Mouse (Mus musculus) midbrain, embryonic 12.5 days (tissue): ENCODE measurements around the gene Nfe2l1. TPM values are rescaled to one million over a fixed set of nuclear protein-coding genes. Genes with fewer than 3 reads are reported as not detected.
A peak's percentile ranks its signal among the peaks of the same experiment; 100 is the strongest.

Source experiments
- ATAC-seq: fragments of 200-750 bp; cut with Nextera tagmentation; 2 replicates; pipeline ENCODE4 v1.8.0; 2017; ENCODE audit warnings: low read depth, moderate TSS enrichment, moderate library complexity; ENCODE audit not compliant: low FRiP score
- H3K27ac ChIP-seq: fragments of 300-500 bp; sonication (generic); replicated peaks from 2 replicates; pipeline ENCODE4 v1.5.1; 2016; ENCODE audit warnings: mild to moderate bottlenecking
- H3K27me3 ChIP-seq: fragments of 300-500 bp; sonication (generic); 2 replicates; pipeline ENCODE4 v1.6.1; 2016; ENCODE audit warnings: mild to moderate bottlenecking
- H3K36me3 ChIP-seq: fragments of 300-500 bp; sonication (generic); 2 replicates; pipeline ENCODE4 v1.6.1; 2016
- H3K4me1 ChIP-seq: fragments of 300-500 bp; sonication (generic); 2 replicates; pipeline ENCODE4 v1.6.1; 2016
- H3K4me2 ChIP-seq: fragments of 300-500 bp; sonication (generic); replicated peaks from 2 replicates; pipeline ENCODE4 v1.6.1; 2016; ENCODE audit warnings: mild to moderate bottlenecking, moderate library complexity
- H3K4me3 ChIP-seq: fragments of 300-500 bp; sonication (generic); 2 replicates; pipeline ENCODE4 v1.5.1; 2016; ENCODE audit warnings: mild to moderate bottlenecking
- H3K9ac ChIP-seq: fragments of 300-500 bp; sonication (generic); replicated peaks from 2 replicates; pipeline ENCODE4 v1.6.1; 2016; ENCODE audit warnings: mild to moderate bottlenecking, moderate library complexity
- H3K9me3 ChIP-seq: fragments of 300-500 bp; sonication (generic); 2 replicates; pipeline ENCODE4 v1.6.1; 2016; ENCODE audit warnings: mild to moderate bottlenecking
- WGBS: fragments of 180-500 bp; shearing (Covaris S2); methylation state at CpG from one replicate; pipeline ENCODE4 v1.1.7; 2016; 5-methylcytosine and 5-hydroxymethylcytosine counted together
- microRNA counts: library from miRNA; unstranded; fragments of <30 nt; microRNA quantifications from one replicate; lab custom pipeline; 2017
- microRNA-seq: library from miRNA; unstranded; fragments of <30 nt; microRNA quantifications from one replicate; pipeline ENCODE4, GENCODE M21; 2017
- polyA plus RNA-seq: library from polyadenylated mRNA; unstranded; fragments of >200 nt; fragmentation: Nextera tagmentation; extraction: Ambion mirVana; gene quantifications from 2 replicates; pipeline ENCODE4 v1.2.1, GENCODE M21; 2016

Gene Nfe2l1
- polyA plus RNA-seq, 1 experiment from 2014 or later: 80.9 TPM

DNA sequence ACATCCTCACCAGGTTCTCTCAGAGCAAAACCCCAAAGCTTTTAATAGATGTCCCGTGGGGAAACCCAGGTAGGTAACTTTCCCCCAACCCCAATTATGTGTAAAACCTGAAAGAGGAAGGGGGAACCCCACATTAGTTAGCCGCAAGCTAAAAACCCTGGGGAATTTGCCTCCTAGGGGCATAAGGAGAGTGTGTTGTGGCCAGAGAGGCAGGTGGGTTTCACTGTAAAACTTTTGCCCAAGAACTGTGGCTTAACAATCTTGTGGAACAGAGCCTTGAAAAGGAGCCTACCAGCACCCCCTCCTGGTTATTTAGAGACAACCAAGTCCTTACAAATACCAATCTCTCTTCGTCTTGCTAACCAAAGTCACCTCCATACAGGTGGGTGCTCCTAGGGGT is 55.2 kb downstream of the Nfe2l1 start:
- H3K4me1 ChIP-seq: peaks cover 13% of the 10 kb centered on the region
- no peak overlapping the region for H3K9ac ChIP-seq
- WGBS: 84% methylated on average over 3 of the region's 3 CpGs
- H3K27me3 ChIP-seq: no peaks in the 10 kb centered on the region
- H3K4me2 ChIP-seq: no peak overlapping the region
- no peaks in the 10 kb centered on the region for H3K9me3 ChIP-seq
- H3K27ac ChIP-seq: no peak overlapping the region
- H3K4me3 ChIP-seq: no peak overlapping the region
- H3K36me3 ChIP-seq: peaks cover 42% of the 10 kb centered on the region
- no peak for ATAC-seq

DNA sequence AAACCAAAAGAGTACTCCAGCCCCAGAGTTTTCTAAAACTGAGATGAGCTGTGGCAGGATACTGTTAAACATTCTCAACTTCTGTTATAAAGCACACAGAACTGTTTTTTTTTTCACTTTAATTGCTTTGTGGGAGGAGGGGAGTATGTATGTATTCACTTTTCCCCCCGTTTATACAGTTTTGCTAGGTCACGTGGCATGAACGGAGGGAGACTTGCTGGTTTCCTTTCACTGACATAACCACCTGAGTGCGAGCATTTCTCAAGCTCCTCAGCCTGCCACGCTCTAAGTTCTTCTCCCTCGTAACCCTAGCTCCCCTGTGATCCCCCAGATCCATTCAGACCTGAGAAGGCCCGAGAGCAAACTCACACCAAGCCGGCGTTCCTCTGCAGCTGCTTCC is 57.4 kb downstream of the Nfe2l1 start:
- Histone ChIP-seq H3K27ac (no peak overlapping the region), H3K36me3 (peaks cover 58% of the 10 kb centered on the region), H3K4me1 (peaks cover 25% of the 10 kb centered on the region), H3K9me3 (no peaks in the 10 kb centered on the region), H3K4me2 (no peak overlapping the region), H3K27me3 (no peaks in the 10 kb centered on the region), H3K9ac (no peak overlapping the region), H3K4me3 (no peak overlapping the region)
- no peak for ATAC-seq
- WGBS: 92% methylated on average over 9 of the region's 9 CpGs

DNA sequence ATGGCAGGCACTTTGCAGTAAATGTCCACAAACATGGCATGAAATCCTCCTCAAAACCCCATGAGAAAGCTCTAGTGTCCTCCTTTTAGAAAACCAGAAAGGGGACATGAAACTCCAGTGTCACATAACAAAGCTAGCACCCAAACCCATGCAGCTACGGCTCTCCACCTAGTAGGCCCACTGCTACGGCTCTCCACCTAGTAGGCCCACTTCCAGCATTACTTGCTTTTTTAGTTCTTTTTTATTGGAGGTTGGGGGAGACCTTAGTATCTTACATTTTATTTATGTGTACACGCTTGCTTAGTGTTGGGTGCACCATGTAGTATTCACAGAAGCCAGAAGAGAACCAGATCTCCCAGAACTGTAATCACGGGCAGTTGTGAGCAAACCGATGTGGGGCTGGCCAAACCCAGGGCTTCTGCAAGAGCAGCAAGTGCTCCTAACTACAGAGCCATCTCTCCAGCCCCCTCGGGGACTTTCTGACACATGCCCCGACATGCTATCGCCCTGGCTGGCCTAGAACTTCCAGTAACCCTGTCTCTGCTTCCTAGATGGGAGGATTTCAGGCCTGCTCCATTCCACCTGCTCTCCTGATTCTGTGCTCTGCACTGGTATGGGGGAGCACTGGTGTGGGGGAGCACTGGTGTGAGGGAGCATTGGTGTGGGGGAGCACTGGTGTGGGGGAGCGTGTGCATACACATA is 58.3 kb downstream of the Nfe2l1 start:
- no peak for ATAC-seq
- Histone ChIP-seq H3K36me3 (peaks cover 58% of the 10 kb centered on the region), H3K9ac (no peak overlapping the region), H3K4me1 (peaks cover 30% of the 10 kb centered on the region), H3K4me3 (no peak overlapping the region), H3K27ac (no peak overlapping the region), H3K4me2 (no peak overlapping the region), H3K27me3 (no peaks in the 10 kb centered on the region), H3K9me3 (no peaks in the 10 kb centered on the region)
- 93% methylated on average over 9 of the region's 9 CpGs for WGBS

DNA sequence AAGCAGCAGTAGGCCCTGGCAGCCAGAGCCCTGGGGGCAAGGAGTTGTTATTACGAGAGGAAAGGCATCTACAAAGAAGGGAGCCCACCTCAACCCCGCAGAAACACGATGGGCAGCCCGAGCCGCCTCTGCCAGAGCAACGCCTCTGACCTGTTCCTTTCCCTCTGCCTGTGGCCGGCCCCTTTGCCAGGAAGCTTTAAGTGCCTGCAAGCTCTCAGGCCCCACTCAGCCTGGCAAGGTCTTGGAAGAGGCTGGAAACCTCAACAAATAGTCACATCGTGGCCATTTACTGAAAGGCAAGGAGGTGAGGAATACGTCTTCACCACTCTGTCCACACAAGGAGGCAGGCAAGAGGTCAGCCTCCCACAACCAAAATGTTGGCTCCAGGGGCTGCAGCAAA is 61.5 kb downstream of the Nfe2l1 start:
- Histone ChIP-seq H3K9me3 (no peaks in the 10 kb centered on the region), H3K4me1 (peaks cover 46% of the 10 kb centered on the region), H3K4me3 (no peak overlapping the region), H3K27ac (peak overlapping the region; percentile 83), H3K9ac (peak overlapping the region; percentile 21), H3K4me2 (no peak overlapping the region), H3K27me3 (no peaks in the 10 kb centered on the region), H3K36me3 (peaks cover 53% of the 10 kb centered on the region)
- no peak for ATAC-seq
- 74% methylated on average over 9 of the region's 9 CpGs for WGBS

MicroRNAs within 50 kb of the gene (microRNA counts, 519-probe panel; counts per million panel counts)
- microRNA mmu-miR-152 (lab: Ali Mortazavi, UCI): 6,541 counts per million, percentile 70 among the panel's probes with 10 or more counts

Small RNA genes lying within 50 kb of the gene (microRNA-seq; reads per million reads assigned to microRNA genes)
- 81.3 reads per million, percentile 49 among the genes with 10 or more reads in this experiment for gene Mir152

Other genes with a start within 250 kb of the Nfe2l1 start
- gene Snx11, start 52.4 kb downstream of the Nfe2l1 start, polyA plus RNA-seq: 40.1 and 42.6 TPM in 2 replicates
- gene Cbx1, start 40.8 kb downstream of the Nfe2l1 start, polyA plus RNA-seq: 156 and 166 TPM in 2 replicates
- 36.1 and 43.0 TPM in 2 replicates for gene Copz2, start 19.9 kb upstream of the Nfe2l1 start, polyA plus RNA-seq
- 107 and 116 TPM in 2 replicates for gene Cdk5rap3, start 86.5 kb upstream of the Nfe2l1 start, polyA plus RNA-seq
- gene Prr15l, start 98.1 kb upstream of the Nfe2l1 start, polyA plus RNA-seq: 0.55 and 0.68 TPM in 2 replicates
- 14.6 and 16.4 TPM in 2 replicates for gene Pnpo, start 114.0 kb upstream of the Nfe2l1 start, polyA plus RNA-seq
- gene Sp2, start 153.0 kb upstream of the Nfe2l1 start, polyA plus RNA-seq: 23.4 and 25.9 TPM in 2 replicates
- 0.26 and 0.63 TPM in 2 replicates for gene Sp6, start 183.4 kb upstream of the Nfe2l1 start, polyA plus RNA-seq
- gene Scrn2, start 200.0 kb upstream of the Nfe2l1 start, polyA plus RNA-seq: 22.5 and 24.2 TPM in 2 replicates
- gene Lrrc46, start 211.4 kb upstream of the Nfe2l1 start, polyA plus RNA-seq: 2.4 and 3.3 TPM in 2 replicates
- gene Mrpl10, start 211.6 kb upstream of the Nfe2l1 start, polyA plus RNA-seq: 63.4 and 64.4 TPM in 2 replicates
- 8.5 and 10.8 TPM in 2 replicates for gene Osbpl7, start 220.7 kb upstream of the Nfe2l1 start, polyA plus RNA-seq